Mouse (Mus musculus) CD8-positive naive resting alpha-beta T cell, adult 2 months (primary cell): Measurements from ENCODE around the gene Apol7b.
"Not testable (repeated sequence)": the region's sequence is repeated elsewhere in the genome, so short reads cannot be mapped to it uniquely, and the experiment has no call there.

Experiments used
- DNase-seq, 2 experiments: peaks; one replicate each; pipeline ENCODE4 v3.0.0; 2022; ENCODE audit warnings: low read depth in 2 of 2, low spot score in 2 of 2

The Apol7b gene

DNA sequence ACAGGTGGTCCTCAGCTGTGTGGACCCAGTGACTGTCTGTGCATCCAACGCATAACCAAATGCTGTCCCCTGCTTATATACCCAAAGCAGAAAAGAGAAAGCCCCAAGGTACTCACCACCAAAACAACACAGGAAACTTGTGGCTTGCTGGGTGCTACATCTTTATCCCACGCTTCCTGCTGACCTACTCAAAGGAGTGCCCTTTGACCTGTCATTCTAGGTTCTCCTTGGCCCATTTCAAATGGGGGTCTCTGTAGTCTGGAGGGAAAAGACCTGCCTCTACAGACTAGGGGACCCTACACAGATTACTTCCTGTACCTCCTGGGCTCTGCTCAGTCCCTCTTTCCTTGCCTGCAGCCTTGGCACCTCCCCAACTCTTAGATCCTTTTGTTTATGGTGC lies at the start of gene Apol7b:
TSS of gene Apol7b (minus strand) at position 101 of the 400 bp plus-strand sequence.
- not testable (repeated sequence) for DNase-seq

DNA sequence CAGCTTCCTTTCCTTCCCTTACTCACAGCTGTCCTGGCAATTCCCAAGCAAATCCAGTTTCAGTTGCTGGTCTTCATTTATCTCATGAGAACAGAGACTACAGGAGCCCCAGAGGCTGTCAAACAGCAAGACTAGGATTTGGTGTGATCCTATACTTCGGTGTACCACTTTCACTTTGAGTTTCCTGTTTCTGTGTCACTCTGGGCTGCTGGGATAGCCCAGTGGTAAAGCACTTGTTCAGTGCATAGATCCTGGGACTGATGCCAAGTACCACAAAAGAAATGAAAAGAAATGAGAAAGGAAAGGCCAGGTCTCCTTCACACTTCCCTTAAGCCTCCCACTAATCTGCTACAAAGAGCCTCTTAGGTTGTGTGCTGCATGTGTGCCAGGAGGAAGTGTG lies 47.4 kb upstream of the Apol7b start:
- not testable (repeated sequence) for DNase-seq

DNA sequence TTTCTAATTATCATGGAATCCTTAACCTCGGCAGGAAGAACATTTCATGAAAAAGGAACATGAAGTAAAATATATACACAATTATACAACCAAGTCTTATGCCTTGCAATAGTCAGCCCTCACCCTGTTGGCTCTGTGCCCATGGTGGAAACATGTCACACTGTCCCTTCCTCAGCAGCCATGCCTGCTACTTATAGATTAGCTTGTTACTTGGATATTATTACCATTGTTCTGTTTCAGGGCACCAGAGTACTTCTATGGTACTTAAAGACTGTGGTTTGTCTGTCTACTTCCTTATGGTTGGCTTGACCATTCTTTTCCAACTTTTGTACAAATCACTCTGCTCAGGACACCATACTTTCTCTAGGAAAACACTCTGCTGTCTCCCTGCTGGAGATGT lies 45.9 kb upstream of the Apol7b start:
- not testable (repeated sequence) for DNase-seq

DNA sequence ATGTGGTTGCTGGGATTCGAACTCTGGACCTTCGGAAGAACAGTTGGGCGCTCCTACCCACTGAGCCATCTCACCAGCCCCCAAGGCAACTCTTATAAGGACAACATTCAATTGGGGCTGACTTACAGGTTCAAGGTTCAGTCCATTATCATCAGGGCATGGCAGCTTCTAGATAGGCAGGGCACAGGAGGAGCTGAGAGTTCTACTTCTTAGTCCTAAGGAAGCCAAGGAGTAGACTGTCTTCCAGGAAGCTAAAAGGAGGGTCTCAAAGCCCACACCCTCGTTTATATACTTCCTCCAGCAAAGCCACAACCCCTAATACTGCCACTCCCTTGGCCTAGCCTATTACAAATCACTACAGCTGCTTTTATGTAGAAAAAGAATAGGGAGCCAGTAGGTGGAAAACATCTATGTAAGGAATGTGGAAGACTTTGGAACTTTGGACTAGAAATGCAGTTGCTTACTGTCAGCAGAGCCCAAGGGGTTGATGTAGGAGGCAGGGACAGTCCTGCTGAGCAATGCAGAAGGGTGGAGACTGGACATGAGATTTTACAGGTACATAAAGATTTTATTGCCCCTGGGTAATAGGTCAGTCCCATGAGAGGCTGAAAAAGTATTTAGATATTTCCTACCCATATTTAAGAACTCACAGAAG lies 35.0 kb upstream of the Apol7b start:
- DNase-seq: no peak

DNA sequence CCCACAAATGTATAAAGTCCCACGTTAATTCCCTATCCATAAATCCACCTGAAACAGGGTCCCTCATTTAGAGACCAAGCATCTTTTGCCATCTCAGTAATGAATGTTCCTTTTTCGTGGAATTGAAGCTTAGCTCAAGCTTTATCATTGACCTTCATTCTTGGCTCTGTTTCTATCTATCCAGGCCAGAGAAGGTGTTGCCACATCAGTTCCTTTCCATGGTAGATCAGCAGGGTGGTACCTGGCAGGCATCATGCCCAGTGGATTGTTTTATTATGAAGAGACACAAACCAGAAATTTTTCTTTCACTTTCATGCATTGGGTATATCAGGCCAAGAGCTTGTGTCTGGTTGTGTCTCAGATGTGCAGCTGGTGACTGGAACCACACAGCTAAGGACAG lies 29.4 kb upstream of the Apol7b start, which contains the start of gene Apol10a:
TSS of gene Apol10a (plus strand) at position 355 of the 400 bp plus-strand sequence.
- not testable (repeated sequence) for DNase-seq

DNA sequence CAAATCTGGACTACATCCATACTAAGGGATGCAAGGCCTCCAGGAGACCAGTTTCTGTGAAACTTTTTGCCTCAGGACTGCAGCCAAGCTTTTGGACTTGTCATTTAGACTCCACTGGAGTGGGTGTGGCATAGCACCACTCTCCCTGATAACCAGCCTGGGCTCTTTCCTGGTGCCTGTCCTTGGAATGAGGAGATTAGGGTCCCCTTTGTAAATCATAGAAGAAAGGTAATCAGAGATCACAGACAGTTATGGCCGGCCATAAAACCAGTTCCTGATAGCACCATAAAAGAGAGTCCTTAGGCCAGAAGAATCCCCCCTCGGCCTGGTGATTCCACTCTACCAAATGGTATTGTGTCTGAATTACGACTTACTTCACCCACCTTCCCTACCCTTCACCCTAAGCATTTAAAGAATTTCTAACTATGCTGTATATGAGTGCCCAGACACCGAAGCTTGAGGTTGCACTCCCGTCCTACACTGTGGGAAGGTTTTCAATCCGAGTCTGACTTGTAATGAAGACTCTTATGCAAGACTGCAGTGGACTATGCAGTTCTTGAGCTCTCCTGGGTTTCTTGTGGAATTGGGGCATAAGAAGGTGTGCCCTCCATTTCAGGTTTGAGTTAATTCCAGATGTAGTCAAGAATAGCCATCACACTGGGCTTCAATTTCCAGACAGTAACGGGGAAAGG lies 27.6 kb upstream of the Apol7b start:
- DNase-seq: not testable (repeated sequence)

DNA sequence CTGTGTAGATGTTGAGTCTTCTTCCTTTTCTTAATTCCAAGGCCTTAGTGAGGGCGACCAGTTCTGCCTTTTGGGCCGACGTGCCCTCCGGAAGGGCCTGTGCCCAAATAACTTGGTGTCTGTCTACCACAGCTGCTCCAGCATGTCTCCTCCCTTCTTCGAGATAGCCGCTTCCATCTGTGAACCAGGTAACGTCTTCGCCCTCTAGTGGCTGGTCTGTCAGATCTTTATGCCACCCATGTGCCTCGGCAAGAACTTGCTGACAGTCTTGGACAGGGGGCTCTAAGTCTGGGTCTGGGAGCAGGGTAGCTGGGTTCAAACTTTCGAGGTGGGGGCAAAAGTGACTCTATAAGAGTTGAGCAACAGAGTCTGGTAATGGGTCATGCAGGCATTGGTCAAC lies 2.6 kb upstream of the Apol7b start:
- DNase-seq: peak; percentile 9 to 47

DNA sequence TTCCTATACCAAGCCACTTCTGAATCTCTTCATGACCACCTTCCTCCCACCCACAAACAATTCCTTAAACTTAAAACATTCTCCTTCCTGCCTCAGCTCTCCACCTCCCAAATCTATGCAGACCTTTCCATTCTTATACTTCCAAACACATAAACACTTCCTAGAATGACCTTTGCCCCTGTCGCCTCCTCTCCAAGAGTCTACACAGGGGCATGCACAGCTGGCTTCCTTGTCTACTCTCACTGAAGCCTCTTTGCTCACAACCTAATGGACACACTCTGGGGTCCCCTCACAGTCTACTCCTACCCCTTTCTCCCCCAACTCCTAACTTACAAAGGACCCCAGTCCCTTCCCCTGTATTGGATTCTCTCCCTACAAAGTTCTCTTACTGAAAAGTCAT lies 1.6 kb downstream of the Apol7b start:
- not testable (repeated sequence) for DNase-seq

DNA sequence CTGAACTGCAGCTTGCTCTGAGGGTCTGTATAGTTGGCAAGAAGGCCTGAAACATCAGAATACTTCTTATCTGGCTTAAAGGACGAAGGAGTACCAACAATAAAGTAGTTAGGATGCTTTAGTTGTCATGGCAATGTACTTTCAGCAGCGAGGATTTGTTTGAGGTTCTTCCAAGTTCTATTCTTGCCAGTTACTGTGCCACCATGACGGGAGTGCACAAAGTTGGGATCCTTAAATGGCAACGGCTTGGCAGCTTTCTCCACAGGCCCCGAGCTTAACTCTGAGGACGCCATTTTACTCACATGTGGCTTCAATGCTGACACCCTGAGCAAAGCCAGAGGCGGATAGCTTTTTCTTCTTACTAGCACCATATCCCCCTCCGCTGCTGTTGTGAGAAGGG lies 2.5 kb downstream of the Apol7b start:
- not testable (repeated sequence) for DNase-seq

DNA sequence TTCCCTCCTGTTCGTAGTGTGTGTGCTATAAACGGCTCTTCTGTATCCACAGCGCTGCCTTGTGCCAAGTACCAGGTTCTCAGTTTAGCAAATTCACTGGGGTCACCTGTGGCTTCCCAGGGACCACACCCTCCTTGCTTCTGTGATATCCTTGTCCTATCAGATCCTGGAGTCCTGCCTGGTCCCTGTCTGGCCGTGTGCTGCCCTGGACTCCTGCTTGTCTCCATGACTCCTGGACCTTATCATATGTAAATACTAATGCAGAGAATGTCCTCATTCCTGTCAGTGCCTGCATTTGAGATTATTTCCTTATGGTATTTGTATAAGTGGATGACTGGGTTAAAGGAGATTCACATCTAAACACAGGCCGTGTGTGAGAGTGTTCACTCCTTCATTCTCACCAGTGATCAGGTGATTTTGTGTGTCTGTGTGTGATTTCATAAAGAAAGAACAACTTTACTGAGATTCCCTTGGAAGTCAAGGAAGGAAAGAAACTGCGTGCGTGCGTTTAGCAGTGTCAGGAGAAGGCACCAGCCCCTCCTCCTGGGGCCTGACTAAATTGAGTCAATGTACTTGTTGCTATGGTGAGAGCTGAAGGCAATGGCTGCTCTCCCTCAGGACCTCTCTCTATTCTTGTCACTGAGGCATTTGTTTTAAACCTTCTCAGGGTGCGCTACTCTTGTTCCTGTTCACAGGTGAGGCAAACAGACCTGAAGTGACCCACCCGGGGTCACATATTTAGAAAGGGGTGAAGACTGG lies 18.4 kb downstream of the Apol7b start:
- DNase-seq: not testable (repeated sequence)

DNA sequence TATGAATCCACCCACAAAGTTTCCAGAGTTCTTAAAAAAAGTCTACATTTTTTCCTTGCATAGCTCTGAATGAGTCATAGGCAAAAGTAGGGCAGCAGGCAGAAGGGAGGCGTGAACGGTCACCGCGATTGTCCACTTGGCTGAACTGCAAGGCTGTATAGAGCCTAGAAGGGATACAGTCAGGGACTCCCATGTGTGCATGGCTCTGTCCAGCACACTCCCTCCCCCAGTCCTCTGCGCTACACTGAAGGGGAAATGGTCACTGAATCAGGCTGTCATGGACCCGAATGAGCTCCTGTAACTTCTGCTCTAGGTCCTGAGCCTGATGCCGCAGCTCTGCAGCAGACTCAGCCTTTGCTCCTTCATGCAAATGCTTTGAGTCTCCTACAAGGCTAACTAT lies 24.4 kb downstream of the Apol7b start:
- DNase-seq: not testable (repeated sequence)

DNA sequence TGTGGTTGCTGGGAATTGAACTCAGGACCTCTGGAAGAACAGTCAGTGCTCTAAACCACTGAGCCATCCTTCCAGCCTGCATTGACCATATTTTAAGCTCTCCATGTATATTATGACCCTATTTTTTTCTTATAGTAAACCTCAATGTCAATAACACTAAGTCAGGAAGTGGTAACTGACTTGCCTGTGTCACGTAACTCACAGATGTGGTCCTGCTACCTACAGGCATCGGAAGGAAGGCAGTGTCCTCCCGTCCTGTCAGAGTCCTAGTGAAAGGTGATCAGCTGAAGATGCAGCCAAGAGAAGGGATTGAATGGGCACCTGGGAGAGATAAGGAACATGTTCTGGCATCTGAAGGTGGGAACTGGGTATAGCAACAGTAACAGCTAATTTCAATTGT lies 27.6 kb downstream of the Apol7b start:
- DNase-seq: not testable (repeated sequence)

DNA sequence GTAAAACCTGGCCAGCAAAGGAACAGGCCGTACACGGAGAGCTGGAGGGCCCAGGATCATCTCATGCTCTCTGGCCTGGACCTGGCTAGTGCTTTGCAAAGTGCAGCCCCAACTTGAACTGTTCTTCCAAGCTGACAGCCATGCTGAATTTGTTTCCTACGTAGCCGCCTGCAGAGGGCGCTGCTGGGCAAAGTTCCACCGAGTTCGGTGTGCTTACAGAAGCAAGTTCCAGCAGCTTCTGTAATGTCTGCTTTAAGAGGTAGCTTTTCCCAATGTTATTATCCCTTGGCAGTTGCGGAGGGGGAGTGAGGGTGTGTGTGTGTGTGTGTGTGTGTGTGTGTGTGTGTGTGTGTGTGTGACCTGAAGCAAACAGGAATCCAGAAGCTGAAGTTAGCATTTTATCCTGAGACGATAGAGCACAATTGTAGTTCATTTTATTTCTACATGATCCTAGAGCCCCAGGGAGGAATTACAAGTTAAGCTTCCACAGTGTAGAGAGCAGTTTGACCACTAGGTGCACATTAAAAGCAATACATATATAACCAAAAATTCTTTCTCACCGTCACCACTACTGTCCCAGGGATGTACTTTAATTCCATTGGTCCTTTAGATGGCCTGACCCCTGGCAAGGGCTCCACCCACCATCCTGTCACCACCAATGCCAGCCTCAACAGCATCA lies 30.5 kb downstream of the Apol7b start:
- not testable (repeated sequence) for DNase-seq

DNA sequence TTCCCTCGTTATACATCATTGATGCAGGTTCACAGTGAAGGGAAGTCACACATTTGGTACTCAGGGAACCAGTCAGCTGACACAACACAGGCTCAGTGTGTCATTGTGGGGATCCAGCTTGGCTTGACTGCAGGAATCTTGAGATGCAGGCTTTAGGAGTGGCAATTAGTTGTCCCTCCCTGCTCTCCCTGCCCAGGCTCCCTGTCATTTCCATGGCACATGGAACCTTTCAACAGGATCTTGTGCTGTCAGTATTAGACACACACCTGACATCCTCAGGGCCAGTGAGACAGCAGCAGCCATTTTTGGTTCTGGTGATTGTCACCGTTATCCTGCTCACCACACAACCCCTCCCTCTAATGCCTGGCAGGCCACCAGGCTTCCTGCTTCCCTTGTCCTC lies 31.6 kb downstream of the Apol7b start:
- not testable (repeated sequence) for DNase-seq

DNA sequence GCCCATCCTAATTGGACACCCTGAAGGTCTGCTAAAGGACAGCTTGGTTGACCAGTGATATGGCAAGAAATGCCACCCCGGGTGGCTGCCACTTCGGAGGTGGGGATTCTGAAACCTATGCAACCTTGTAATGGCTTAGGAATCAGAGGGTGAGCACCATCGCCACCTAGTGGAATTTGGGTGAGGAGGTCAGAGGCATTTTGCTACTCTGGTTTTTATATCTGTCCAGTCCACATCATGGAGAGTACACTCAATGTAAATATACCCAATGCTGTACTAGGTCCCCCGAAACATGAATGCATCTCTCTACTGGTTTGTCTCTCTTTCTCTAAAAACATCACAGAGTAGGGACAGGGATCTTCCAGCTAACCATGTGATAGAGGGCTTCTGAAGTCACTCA lies 34.6 kb downstream of the Apol7b start:
- peak in 1 of 2 experiments; percentile 27 for DNase-seq

DNA sequence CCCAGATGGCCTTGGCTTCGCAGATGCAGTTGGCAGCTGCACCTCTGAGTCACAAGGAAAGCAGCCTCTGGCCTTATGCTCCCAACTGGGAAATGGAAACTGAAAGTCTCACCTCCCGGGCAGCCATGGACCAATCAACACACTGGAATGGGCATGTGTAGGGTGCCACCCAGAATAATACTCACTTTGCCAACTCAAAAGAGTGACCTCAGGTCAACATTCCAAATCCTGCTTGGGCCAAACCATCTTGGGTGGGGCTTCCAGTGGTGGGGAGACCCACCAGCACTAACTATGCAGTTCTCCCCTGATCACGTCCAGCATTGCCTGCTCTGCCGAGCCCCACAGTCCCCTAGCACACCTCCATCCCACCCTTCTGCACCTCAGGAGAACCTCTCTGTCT lies 36.3 kb downstream of the Apol7b start, which contains the start of gene Apol9a:
TSS of gene Apol9a (minus strand) at position 101 of the 400 bp plus-strand sequence.
- DNase-seq: not testable (repeated sequence)

DNA sequence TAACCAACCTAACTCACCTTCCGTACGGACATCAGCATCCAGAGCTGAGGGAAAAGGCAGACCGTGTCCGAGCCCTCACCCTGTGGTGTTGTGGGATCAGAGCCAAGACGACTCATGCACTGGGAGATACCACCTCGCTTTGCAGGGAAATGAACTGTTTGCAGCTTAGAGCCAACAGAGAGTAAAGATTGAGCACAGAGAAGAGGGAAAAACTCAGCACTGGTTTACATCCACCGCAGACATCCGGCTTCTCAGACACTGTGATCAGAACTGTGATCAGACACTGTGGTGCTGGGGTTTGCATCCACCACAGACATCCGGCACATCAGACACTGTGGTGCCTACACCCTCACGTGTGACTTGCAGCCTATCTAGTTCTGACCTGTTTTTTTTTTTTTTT lies 40.9 kb downstream of the Apol7b start:
- DNase-seq: peak; percentile 79 to 84

DNA sequence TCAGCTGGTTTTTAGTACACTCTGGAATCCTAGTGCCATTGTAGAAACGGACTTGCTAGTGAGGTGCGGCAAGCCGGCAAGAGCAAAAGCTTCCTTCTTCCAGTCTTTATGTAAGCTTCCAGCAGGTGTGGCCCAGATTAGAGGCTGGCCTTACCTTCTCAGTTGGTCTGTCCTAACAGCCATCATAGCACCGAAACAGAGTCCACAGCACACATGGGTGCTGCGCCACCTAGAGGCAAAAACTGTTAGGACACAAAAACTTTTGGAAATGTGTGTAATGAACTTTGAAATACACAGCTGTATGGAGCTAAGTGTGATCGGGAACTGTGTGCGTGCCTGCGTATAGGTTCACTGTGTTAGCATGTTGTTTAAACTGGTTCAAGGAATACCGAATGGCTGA lies 48.3 kb downstream of the Apol7b start, which contains the start of gene Apol7a:
TSS of gene Apol7a (minus strand) at position 84 of the 400 bp plus-strand sequence.
- DNase-seq: not testable (repeated sequence)

DNA sequence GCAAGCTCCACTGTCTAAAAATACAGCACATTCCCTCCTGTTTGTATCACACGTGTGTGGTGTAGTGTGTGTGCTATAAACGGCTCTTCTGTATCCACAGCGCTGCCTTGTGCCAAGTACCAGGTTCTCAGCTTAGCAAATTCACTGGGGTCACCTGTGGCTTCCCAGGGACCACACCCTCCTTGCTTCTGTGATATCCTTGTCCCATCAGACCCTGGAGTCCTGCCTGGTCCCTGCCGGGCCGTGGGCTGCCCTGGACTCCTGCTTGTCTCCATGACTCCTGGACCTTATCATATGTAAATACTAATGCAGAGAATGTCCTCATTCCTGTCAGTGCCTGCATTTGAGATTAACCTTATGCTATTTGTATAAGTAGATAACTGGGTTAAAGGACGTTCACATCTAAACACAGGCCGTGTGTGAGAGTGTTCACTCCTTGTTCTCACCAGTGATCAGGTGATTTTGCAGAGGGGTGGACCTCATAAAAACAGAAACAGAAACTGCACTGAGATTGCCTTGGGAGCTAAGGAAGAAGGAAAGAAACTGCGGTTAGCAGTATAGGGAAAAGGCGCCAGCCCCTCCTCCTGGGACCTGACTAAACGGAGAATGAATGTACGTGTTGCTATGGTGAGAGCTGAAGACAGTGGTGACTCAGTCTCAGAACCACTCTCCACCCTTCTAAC lies 49.7 kb downstream of the Apol7b start:
- not testable (repeated sequence) for DNase-seq

DNA sequence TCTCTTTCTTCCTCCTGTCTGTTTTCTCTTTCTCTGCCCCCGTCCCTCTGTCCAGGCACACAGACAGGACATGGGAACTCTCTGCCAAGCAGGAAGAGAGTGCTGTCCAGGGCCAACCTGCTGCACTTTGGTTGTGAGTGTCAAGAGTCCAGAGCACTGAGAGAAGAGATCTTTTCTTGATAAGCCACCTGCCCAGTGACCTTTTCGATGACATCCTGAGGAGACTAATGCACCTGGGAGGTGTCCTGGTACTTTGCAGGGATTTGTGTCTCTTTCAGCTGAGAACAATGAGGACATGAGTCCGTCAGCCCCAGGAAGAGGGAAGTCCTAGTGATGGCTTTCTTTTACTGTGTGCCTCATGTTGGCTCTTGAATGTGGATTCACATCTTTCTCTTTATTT lies 53.5 kb downstream of the Apol7b start:
- not testable (repeated sequence) for DNase-seq
